Mouse (Mus musculus) MEL (cell line): ENCODE data around the gene Fam221b. TPM values are rescaled to one million over a fixed set of nuclear protein-coding genes. Genes with fewer than 3 reads are reported as not detected.

Source experiments
- DNase-seq: peaks from one replicate; pipeline ENCODE4 v3.0.0; 2011; ENCODE audit warnings: low read depth, low spot score
- H3K27ac ChIP-seq: 2 replicates; pipeline ENCODE4 v1.5.1; 2012; ENCODE audit warnings: low read depth, mild to moderate bottlenecking, control low read depth, low read length, moderate library complexity; ENCODE audit not compliant: control insufficient read depth
- H3K27me3 ChIP-seq, 2 experiments: fragments of 150-350 bp in 1 of 2; sonication (generic) in 1 of 2; 2 replicates each; pipeline ENCODE4 v1.6.1; 2012; ENCODE audit warnings: low read length in 2 of 2, mild to moderate bottlenecking in 2 of 2, improper control_type of control experiment in 1 of 2, moderate library complexity in 1 of 2; ENCODE audit not compliant: insufficient read depth in 2 of 2, control insufficient read depth in 1 of 2
- H3K36me3 ChIP-seq, 2 experiments: 2 replicates each; pipeline ENCODE4 v1.6.1; 2012 to 2014; ENCODE audit warnings: low read length in 2 of 2, improper control_type of control experiment in 1 of 2, inconsistent platforms in 1 of 2, mild to moderate bottlenecking in 1 of 2; ENCODE audit not compliant: insufficient read depth in 2 of 2, control insufficient read depth in 1 of 2
- H3K4me1 ChIP-seq, 2 experiments: fragments of 150-350 bp in 1 of 2; sonication (generic) in 1 of 2; 2 replicates each; pipeline ENCODE4 v1.6.1; 2012; ENCODE audit warnings: low read length in 2 of 2, improper control_type of control experiment in 1 of 2, mild to moderate bottlenecking in 1 of 2; ENCODE audit not compliant: insufficient read depth in 2 of 2, control insufficient read depth in 1 of 2
- H3K4me3 ChIP-seq, 2 experiments: fragments of 150-350 bp in 1 of 2; sonication (generic) in 1 of 2; 2 replicates each; pipeline ENCODE4 v1.5.1; 2012; ENCODE audit warnings: low read depth in 2 of 2, low read length in 2 of 2, mild to moderate bottlenecking in 2 of 2, moderate library complexity in 2 of 2, control low read depth in 1 of 2, improper control_type of control experiment in 1 of 2; ENCODE audit not compliant: control insufficient read depth in 1 of 2, insufficient read depth in 1 of 2
- H3K79me2 ChIP-seq: 2 replicates; pipeline ENCODE4 v1.6.1; 2012; ENCODE audit warnings: mild to moderate bottlenecking, low read length, moderate library complexity; ENCODE audit not compliant: control insufficient read depth, poor library complexity, insufficient read depth
- H3K9ac ChIP-seq: 2 replicates; pipeline ENCODE4 v1.6.1; 2012; ENCODE audit warnings: low read depth, mild to moderate bottlenecking, control low read depth, low read length, moderate library complexity; ENCODE audit not compliant: control insufficient read depth, poor library complexity, severe bottlenecking
- H3K9me3 ChIP-seq: fragments of 150-350 bp; sonication (generic); replicated peaks from 2 replicates; pipeline ENCODE4 v1.6.1; 2012; ENCODE audit warnings: mild to moderate bottlenecking, low read length, improper control_type of control experiment, moderate library complexity; ENCODE audit not compliant: insufficient read depth
- BHLHE40 ChIP-seq: IDR thresholded peaks from 2 replicates; pipeline ENCODE4 v1.6.1; 2012; ENCODE audit warnings: low read depth, mild to moderate bottlenecking, inconsistent platforms, low read length, improper control_type of control experiment, borderline replicate concordance
- CHD2 ChIP-seq: IDR thresholded peaks from 2 replicates; pipeline ENCODE4 v1.6.1; 2011; ENCODE audit warnings: low read length, improper control_type of control experiment
- CTCF ChIP-seq, 3 experiments: IDR thresholded peaks in 2 of 3; conservative IDR thresholded peaks in 1 of 3; 2 replicates each; pipeline ENCODE4 v1.5.1; 2011 to 2012; ENCODE audit warnings: low read length in 3 of 3, low read depth in 2 of 3, mild to moderate bottlenecking in 2 of 3, improper control_type of control experiment in 1 of 3, inconsistent platforms in 1 of 3, mixed read lengths in 1 of 3, moderate library complexity in 1 of 3; ENCODE audit not compliant: control insufficient read depth in 1 of 3, insufficient read depth in 1 of 3, poor library complexity in 1 of 3, severe bottlenecking in 1 of 3
- E2F4 ChIP-seq: IDR thresholded peaks from 2 replicates; pipeline ENCODE4 v1.6.1; 2011; ENCODE audit warnings: low read depth, low read length, improper control_type of control experiment, borderline replicate concordance
- ELF1 ChIP-seq: IDR thresholded peaks from 2 replicates; pipeline ENCODE4 v1.6.1; 2014; ENCODE audit warnings: low read depth, mild to moderate bottlenecking, inconsistent platforms, low read length, improper control_type of control experiment, moderate library complexity
- EP300 ChIP-seq, 2 experiments: IDR thresholded peaks; 2 replicates each; pipeline ENCODE4 v1.6.1; 2011; ENCODE audit warnings: improper control_type of control experiment in 2 of 2, low read length in 2 of 2, low read depth in 1 of 2, mild to moderate bottlenecking in 1 of 2
- ETS1 ChIP-seq: IDR thresholded peaks from 2 replicates; pipeline ENCODE4 v1.6.1; 2012; ENCODE audit warnings: low read depth, mild to moderate bottlenecking, inconsistent platforms, low read length, improper control_type of control experiment, moderate library complexity
- GABPA ChIP-seq: IDR thresholded peaks from 2 replicates; pipeline ENCODE4 v1.6.1; 2012; ENCODE audit warnings: low read depth, mild to moderate bottlenecking, inconsistent platforms, low read length, improper control_type of control experiment, moderate library complexity
- GATA1 ChIP-seq: IDR thresholded peaks from 2 replicates; pipeline ENCODE4 v1.6.1; 2011; ENCODE audit warnings: low read depth, low read length, improper control_type of control experiment
- JUND ChIP-seq: IDR thresholded peaks from 2 replicates; pipeline ENCODE4 v1.6.1; 2011; ENCODE audit warnings: low read depth, mild to moderate bottlenecking, improper control_type of control experiment, low read length
- MAFK ChIP-seq: IDR thresholded peaks from 2 replicates; pipeline ENCODE4 v1.6.1; 2011; ENCODE audit warnings: low read depth, mild to moderate bottlenecking, low read length, improper control_type of control experiment, borderline replicate concordance
- MAZ ChIP-seq: IDR thresholded peaks from 2 replicates; pipeline ENCODE4 v1.6.1; 2012; ENCODE audit warnings: low read depth, mild to moderate bottlenecking, inconsistent platforms, low read length, improper control_type of control experiment
- MXI1 ChIP-seq: IDR thresholded peaks from 2 replicates; pipeline ENCODE4 v1.6.1; 2011; ENCODE audit warnings: mild to moderate bottlenecking, low read depth, low read length, improper control_type of control experiment
- NRF1 ChIP-seq: IDR thresholded peaks from 2 replicates; pipeline ENCODE4 v1.6.1; 2014; ENCODE audit warnings: low read depth, mild to moderate bottlenecking, inconsistent platforms, low read length, improper control_type of control experiment, moderate library complexity; ENCODE audit not compliant: poor library complexity, insufficient read depth, severe bottlenecking
- POLR2A ChIP-seq, 2 experiments: IDR thresholded peaks; 2 replicates each; pipeline ENCODE4 v1.6.1; 2011 to 2012; ENCODE audit warnings: low read length in 2 of 2, mild to moderate bottlenecking in 2 of 2, control low read depth in 1 of 2, improper control_type of control experiment in 1 of 2, low read depth in 1 of 2, moderate library complexity in 1 of 2; ENCODE audit not compliant: control insufficient read depth in 1 of 2, insufficient read depth in 1 of 2, poor library complexity in 1 of 2
- POLR2AphosphoS2 ChIP-seq: IDR thresholded peaks from 2 replicates; pipeline ENCODE4 v1.6.1; 2011; ENCODE audit warnings: low read length, improper control_type of control experiment
- RAD21 ChIP-seq: IDR thresholded peaks from 2 replicates; pipeline ENCODE4 v1.6.1; 2011; ENCODE audit warnings: mild to moderate bottlenecking, low read depth, low read length, improper control_type of control experiment
- RCOR1 ChIP-seq: IDR thresholded peaks from 2 replicates; pipeline ENCODE4 v1.6.1; 2012; ENCODE audit warnings: low read depth, mild to moderate bottlenecking, inconsistent platforms, low read length, improper control_type of control experiment
- SIN3A ChIP-seq: IDR thresholded peaks from 2 replicates; pipeline ENCODE4 v1.6.1; 2012; ENCODE audit warnings: low read length, improper control_type of control experiment, inconsistent platforms
- USF1 ChIP-seq: IDR thresholded peaks from 2 replicates; pipeline ENCODE4 v1.6.1; 2014; ENCODE audit warnings: low read depth, mild to moderate bottlenecking, inconsistent platforms, low read length, improper control_type of control experiment, moderate library complexity
- USF2 ChIP-seq, 2 experiments: IDR thresholded peaks; 2 replicates each; pipeline ENCODE4 v1.6.1; 2011 to 2012; ENCODE audit warnings: improper control_type of control experiment in 2 of 2, low read length in 2 of 2, borderline replicate concordance in 1 of 2, inconsistent platforms in 1 of 2, low read depth in 1 of 2, mild to moderate bottlenecking in 1 of 2; ENCODE audit not compliant: insufficient read depth in 1 of 2
- ZKSCAN1 ChIP-seq: IDR thresholded peaks from 2 replicates; pipeline ENCODE4 v1.6.1; 2012; ENCODE audit warnings: low read depth, mild to moderate bottlenecking, inconsistent platforms, low read length, improper control_type of control experiment, moderate library complexity
- polyA plus RNA-seq, 2 experiments: library from polyadenylated mRNA; stranded (reverse) in 1 of 2; unstranded in 1 of 2; fragments of >175 nt in 1 of 2; fragments of >200 nt in 1 of 2; gene quantifications; 2 replicates each; pipeline versions ENCODE4 v1.2.1 to v1.2.4; 2012; ENCODE audit warnings: low replicate concordance in 2 of 2, low read depth in 1 of 2; ENCODE audit not compliant: insufficient read length in 2 of 2, insufficient read depth in 1 of 2, missing spikeins in 1 of 2
- total RNA-seq: library from RNA; depleted of rRNA; stranded (reverse); fragments of 300-350 nt; gene quantifications from 2 replicates; pipeline ENCODE4 v1.2.3, GENCODE M21; 2012

Gene Fam221b
- total and polyA plus RNA-seq, 3 experiments: 0.10 to 8.8 TPM; not detected in 1

DNA sequence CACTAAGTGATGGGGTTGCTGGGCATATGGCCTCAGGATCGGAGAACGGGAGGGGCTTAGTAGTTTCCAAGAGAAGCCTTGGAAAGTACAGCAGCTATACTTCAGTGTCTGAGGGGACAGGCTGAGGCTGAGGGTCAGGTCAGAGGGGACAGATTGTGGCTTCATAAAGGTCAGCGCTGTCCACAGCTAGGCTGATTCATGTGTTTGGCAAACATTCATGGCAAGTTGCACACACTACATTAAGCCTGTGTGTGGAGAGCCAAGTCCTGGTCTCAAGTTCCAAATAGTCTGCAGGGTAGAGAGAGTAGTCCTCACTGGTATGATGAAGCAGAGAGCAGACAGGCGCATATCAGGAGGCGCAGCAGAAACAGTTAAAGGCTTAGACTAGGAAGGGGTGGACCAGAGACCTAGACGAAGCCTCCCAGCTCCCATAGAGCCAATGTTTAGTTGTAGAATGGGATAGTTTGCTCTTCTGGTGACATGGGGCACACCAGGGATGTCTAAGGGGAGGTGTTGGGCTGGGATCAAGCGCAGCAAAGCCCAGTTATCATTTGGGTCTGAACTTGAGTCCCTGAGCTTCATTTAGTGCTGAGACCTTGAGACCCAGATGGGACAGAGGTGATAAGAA is 10.6 kb upstream of the Fam221b start:
- DNase-seq: no peak
- no peak for TF ChIP-seq GATA1
- TF ChIP-seq ZKSCAN1: no peak
- TF ChIP-seq RAD21: no peak
- no peak for TF ChIP-seq CTCF (IDR thresholded peaks at IDR 0.05 in 2 of 3, conservative IDR thresholded peaks at IDR 0.05 in 1 of 3; ENCODE audit: control insufficient read depth in 1 of 3, insufficient read depth in 1 of 3, low read depth in 2 of 3, low read length in 3 of 3, poor library complexity in 1 of 3, severe bottlenecking in 1 of 3)
- TF ChIP-seq ELF1: no peak
- no peak for TF ChIP-seq NRF1
- TF ChIP-seq MXI1: no peak
- no peak for TF ChIP-seq E2F4
- no peak for TF ChIP-seq SIN3A
- TF ChIP-seq CHD2: no peak
- no peak for TF ChIP-seq POLR2A (IDR thresholded peaks at IDR 0.05; ENCODE audit: control insufficient read depth in 1 of 2, insufficient read depth in 1 of 2, low read depth in 1 of 2, low read length in 2 of 2, poor library complexity in 1 of 2)
- no peak for TF ChIP-seq MAFK
- no peak for TF ChIP-seq ETS1
- H3K27ac ChIP-seq: no peak overlapping the region
- H3K9ac ChIP-seq: no peak overlapping the region
- no peaks in the 10 kb centered on the region for H3K27me3 ChIP-seq
- no peaks in the 10 kb centered on the region for H3K36me3 ChIP-seq
- H3K4me1 ChIP-seq: no peaks in the 10 kb centered on the region
- no peaks in the 10 kb centered on the region for H3K9me3 ChIP-seq
- no peaks in the 10 kb centered on the region for H3K79me2 ChIP-seq
- no peak overlapping the region for H3K4me3 ChIP-seq

GRCm38 (mm10) chr4:43678541-43678940 is 9.6 kb upstream of the Fam221b start:
- H3K27ac ChIP-seq: no peak overlapping the region
- H3K27me3 ChIP-seq: no peaks in the 10 kb centered on the region
- DNase-seq: no peak
- no peaks in the 10 kb centered on the region for H3K36me3 ChIP-seq
- H3K9me3 ChIP-seq: no peaks in the 10 kb centered on the region
- no peak overlapping the region for H3K9ac ChIP-seq
- no peaks in the 10 kb centered on the region for H3K79me2 ChIP-seq
- no peaks in the 10 kb centered on the region for H3K4me1 ChIP-seq
- no peak for TF ChIP-seq RAD21
- TF ChIP-seq EP300 (IDR thresholded peaks at IDR 0.05; ENCODE audit: low read depth in 1 of 2, low read length in 2 of 2): no peak
- TF ChIP-seq POLR2A (IDR thresholded peaks at IDR 0.05; ENCODE audit: control insufficient read depth in 1 of 2, insufficient read depth in 1 of 2, low read depth in 1 of 2, low read length in 2 of 2, poor library complexity in 1 of 2): no peak
- no peak for TF ChIP-seq RCOR1
- no peak for TF ChIP-seq JUND
- TF ChIP-seq POLR2AphosphoS2: no peak
- TF ChIP-seq BHLHE40: no peak
- TF ChIP-seq MAZ: no peak
- no peak for TF ChIP-seq MAFK
- no peak for TF ChIP-seq ELF1
- no peak for TF ChIP-seq USF2 (IDR thresholded peaks at IDR 0.05; ENCODE audit: borderline replicate concordance in 1 of 2, insufficient read depth in 1 of 2, low read depth in 1 of 2, low read length in 2 of 2)
- no peak for TF ChIP-seq USF1
- TF ChIP-seq GABPA: no peak
- no peak overlapping the region for H3K4me3 ChIP-seq
